Comparison of ENCODE assay signal across 16 mouse cellular contexts in the genomic region with DNA sequence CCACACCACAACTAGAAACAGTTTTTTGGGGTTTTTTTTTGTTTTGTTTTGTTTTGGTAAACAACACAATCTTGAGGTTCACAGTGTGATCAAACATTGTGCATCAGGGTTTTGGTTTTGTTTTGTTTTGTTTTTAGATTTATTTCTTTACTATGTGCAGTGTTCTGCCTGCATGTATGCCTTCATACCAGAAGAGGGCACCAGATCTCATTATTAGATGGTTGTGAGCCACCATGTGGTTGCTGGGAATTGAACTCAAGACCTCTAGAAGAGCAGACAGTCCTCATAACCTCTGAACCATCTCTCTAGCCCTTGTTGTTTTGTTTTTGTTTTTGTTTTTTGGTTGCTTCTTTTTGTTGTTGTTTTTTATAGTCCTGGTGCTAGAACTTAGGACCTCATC.
"Had no signal": no experiment of that assay in that cellular context is flagged by ENCODE, and none has a peak within 500 bp of the region (broad histone marks: within the 10 kb centered on the region; RNA-seq: fewer than 3 reads in every experiment).

No protein-coding gene starts in this region.

- H3K36me3 ChIP-seq: liver, embryonic 12.5 days; midbrain, embryonic 10.5 days; neural tube, embryonic 13.5 days; stomach, embryonic 15.5 days had no signal

- H3K27ac ChIP-seq: limb, embryonic 13.5 days; liver, embryonic 12.5 days; midbrain, embryonic 10.5 days; neural tube, embryonic 13.5 days; stomach, embryonic 15.5 days had no signal

- DNase-seq: kidney, adult 11 months; kidney, adult 9 months; kidney, postnatal 14 days; left cerebral cortex, postnatal 4 days; lung, adult 18-20 months; lung, postnatal 4 days; midbrain, embryonic 14.5 days; retina, postnatal 1 day; right cerebral cortex, postnatal 4 days; spleen, adult 18-20 months; thymus, postnatal 4 days had no signal

- H3K27me3 ChIP-seq: limb, embryonic 13.5 days; liver, embryonic 12.5 days; neural tube, embryonic 13.5 days; stomach, embryonic 15.5 days had no signal

- H3K9ac ChIP-seq: limb, embryonic 13.5 days; liver, embryonic 12.5 days; neural tube, embryonic 13.5 days; stomach, embryonic 15.5 days had no signal

- H3K9me3 ChIP-seq: limb, embryonic 13.5 days; liver, embryonic 12.5 days; midbrain, embryonic 10.5 days; neural tube, embryonic 13.5 days; stomach, embryonic 15.5 days had no signal

- H3K4me1 ChIP-seq: limb, embryonic 13.5 days; liver, embryonic 12.5 days; midbrain, embryonic 10.5 days; neural tube, embryonic 13.5 days; stomach, embryonic 15.5 days had no signal

- H3K4me2 ChIP-seq: limb, embryonic 13.5 days; liver, embryonic 12.5 days; neural tube, embryonic 13.5 days; stomach, embryonic 15.5 days had no signal

- H3K4me3 ChIP-seq: limb, embryonic 13.5 days; liver, embryonic 12.5 days; midbrain, embryonic 10.5 days; neural tube, embryonic 13.5 days; stomach, embryonic 15.5 days had no signal

- ATAC-seq: liver, embryonic 12.5 days had no signal
